Mouse (Mus musculus) liver, embryonic 15.5 days (tissue): ENCODE results near the gene Hormad1. TPM values are rescaled to one million over a fixed set of nuclear protein-coding genes. Genes with fewer than 3 reads are reported as not detected.
A peak's percentile ranks its signal among the peaks of the same experiment; 100 is the strongest.

ENCODE experiments used
- ATAC-seq: fragments of 200-750 bp; cut with Nextera tagmentation; 2 replicates; pipeline ENCODE4 v1.8.0; 2017; ENCODE audit warnings: moderate number of reproducible peaks, mild to moderate bottlenecking, moderate library complexity; ENCODE audit not compliant: insufficient read depth
- H3K27ac ChIP-seq: fragments of 300-500 bp; sonication (generic); replicated peaks from 2 replicates; pipeline ENCODE4 v1.5.1; 2015; ENCODE audit warnings: mild to moderate bottlenecking, inconsistent platforms
- H3K27me3 ChIP-seq: fragments of 300-500 bp; sonication (generic); 2 replicates; pipeline ENCODE4 v1.6.1; 2015; ENCODE audit warnings: mild to moderate bottlenecking, inconsistent platforms
- H3K36me3 ChIP-seq: fragments of 300-500 bp; sonication (generic); replicated peaks from 2 replicates; pipeline ENCODE4 v1.6.1; 2015; ENCODE audit warnings: moderate library complexity, mild to moderate bottlenecking, inconsistent platforms
- H3K4me1 ChIP-seq: fragments of 300-500 bp; sonication (generic); replicated peaks from 2 replicates; pipeline ENCODE4 v1.6.1; 2015; ENCODE audit warnings: inconsistent platforms
- H3K4me2 ChIP-seq: fragments of 300-500 bp; sonication (generic); 2 replicates; pipeline ENCODE4 v1.6.1; 2015; ENCODE audit warnings: moderate library complexity, mild to moderate bottlenecking, inconsistent platforms
- H3K4me3 ChIP-seq: fragments of 300-500 bp; sonication (generic); replicated peaks from 2 replicates; pipeline ENCODE4 v1.5.1; 2015; ENCODE audit warnings: mild to moderate bottlenecking, inconsistent platforms
- H3K9ac ChIP-seq: fragments of 300-500 bp; sonication (generic); 2 replicates; pipeline ENCODE4 v1.6.1; 2015; ENCODE audit warnings: moderate library complexity, mild to moderate bottlenecking, inconsistent platforms
- H3K9me3 ChIP-seq: fragments of 300-500 bp; sonication (generic); replicated peaks from 2 replicates; pipeline ENCODE4 v1.6.1; 2016; ENCODE audit warnings: inconsistent platforms
- WGBS: fragments of 180-500 bp; shearing (Covaris S2); methylation state at CpG from one replicate; pipeline ENCODE4 v1.1.7; 2015; ENCODE audit warnings: mixed read lengths; ENCODE audit not compliant: insufficient replicate concordance; 5-methylcytosine and 5-hydroxymethylcytosine counted together
- polyA plus RNA-seq: library from polyadenylated mRNA; unstranded; fragments of >200 nt; fragmentation: Nextera tagmentation; extraction: Ambion mirVana; gene quantifications from 2 replicates; pipeline ENCODE4 v1.2.1, GENCODE M21; 2015

Hormad1 gene
- polyA plus RNA-seq, 1 experiment from 2014 or later, result not detected

DNA sequence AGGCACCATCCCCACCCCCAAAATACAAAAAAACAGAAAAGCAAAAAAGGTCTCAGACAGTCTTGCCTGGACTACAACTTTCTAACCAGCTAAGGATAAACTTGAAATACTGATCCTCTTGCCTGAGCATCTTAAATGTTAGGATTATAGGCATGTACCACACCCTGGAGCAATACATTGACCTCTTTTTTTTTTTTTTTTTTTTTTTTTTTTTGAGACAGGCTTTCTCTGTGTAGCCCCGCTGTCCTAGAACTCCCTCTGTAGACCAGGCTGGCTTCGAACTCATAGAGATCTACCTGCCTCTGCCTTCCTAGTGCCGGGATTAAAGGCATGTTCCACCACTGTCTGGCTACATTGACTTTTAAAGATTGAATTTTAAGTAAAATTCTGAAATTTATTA, 1.3 kb downstream of the Hormad1 start:
- WGBS, result 77% methylated on average over 3 of the region's 3 CpGs
- H3K4me1 ChIP-seq, result no peaks in the 10 kb centered on the region
- no peak overlapping the region for H3K27ac ChIP-seq
- H3K36me3 ChIP-seq, result no peaks in the 10 kb centered on the region
- H3K9me3 ChIP-seq, result no peaks in the 10 kb centered on the region
- no peak overlapping the region for H3K4me3 ChIP-seq
- no peak for ATAC-seq
- H3K4me2 ChIP-seq, result no peak overlapping the region
- H3K9ac ChIP-seq, result no peak overlapping the region
- no peaks in the 10 kb centered on the region for H3K27me3 ChIP-seq

DNA sequence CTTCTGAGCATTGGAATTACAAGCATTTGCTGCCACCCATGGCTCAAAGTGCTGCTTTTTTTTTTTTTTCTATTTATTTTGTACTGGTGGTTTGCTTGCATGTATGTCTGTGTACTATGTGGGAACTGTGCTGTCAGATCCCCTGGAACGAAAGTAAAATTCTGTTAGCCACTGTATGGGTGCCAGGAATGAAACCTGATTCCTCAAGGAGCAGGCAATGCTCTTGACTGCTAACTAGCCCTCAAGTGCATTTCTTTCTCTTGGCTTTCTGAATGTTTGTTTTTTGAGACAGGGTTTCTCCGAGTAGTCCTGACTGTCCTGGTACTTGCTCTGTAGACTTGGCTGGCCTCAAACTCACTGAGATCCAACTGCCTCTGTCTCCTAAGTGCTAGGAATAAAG, 2.3 kb downstream of the Hormad1 start:
- Histone ChIP-seq H3K4me1 (no peaks in the 10 kb centered on the region), H3K36me3 (no peaks in the 10 kb centered on the region), H3K4me3 (no peak overlapping the region), H3K9ac (no peak overlapping the region), H3K27ac (no peak overlapping the region), H3K9me3 (no peaks in the 10 kb centered on the region), H3K4me2 (no peak overlapping the region), H3K27me3 (no peaks in the 10 kb centered on the region)
- no peak for ATAC-seq
- 66% methylated on average over 2 of the region's 2 CpGs for WGBS

DNA sequence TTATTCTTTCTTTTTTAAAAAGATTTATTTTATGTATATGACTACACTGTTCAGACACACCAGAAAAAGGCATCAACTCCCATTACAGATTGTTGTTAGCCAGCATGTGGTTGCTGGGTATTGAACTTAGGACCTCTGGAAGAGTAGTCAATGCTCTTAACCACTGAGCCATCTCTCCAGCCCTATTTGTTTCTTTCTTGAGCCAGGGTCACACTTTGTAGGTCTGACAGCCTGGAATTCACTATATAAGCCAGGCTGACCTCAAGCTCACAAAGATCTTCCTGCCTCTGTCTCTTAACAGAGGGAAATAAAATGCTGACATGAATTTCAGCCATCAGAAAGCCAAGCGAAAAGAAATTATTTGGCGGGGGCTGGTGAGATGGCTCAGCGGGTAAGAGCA, 10.1 kb downstream of the Hormad1 start:
- H3K4me1 ChIP-seq, result no peaks in the 10 kb centered on the region
- H3K9ac ChIP-seq, result no peak overlapping the region
- no peak overlapping the region for H3K4me3 ChIP-seq
- H3K4me2 ChIP-seq, result no peak overlapping the region
- 85% methylated on average over 3 of the region's 3 CpGs for WGBS
- H3K36me3 ChIP-seq, result no peaks in the 10 kb centered on the region
- H3K9me3 ChIP-seq, result no peaks in the 10 kb centered on the region
- H3K27me3 ChIP-seq, result no peaks in the 10 kb centered on the region; the same call in 1 of the 2 replicates
- no peak overlapping the region for H3K27ac ChIP-seq
- ATAC-seq, result no peak

- Histone ChIP-seq H3K9me3 (no peaks in the 10 kb centered on the region), H3K27ac (peak overlapping the region; percentile 94), H3K36me3 (peaks cover 19% of the 10 kb centered on the region), H3K4me3 (peak overlapping the region; percentile 78), H3K4me1 (peaks cover 21% of the 10 kb centered on the region), H3K27me3 (no peaks in the 10 kb centered on the region; the same call in 1 of the 2 replicates), H3K9ac (peak overlapping the region; percentile 49), H3K4me2 (peak overlapping the region; percentile 71)
- peak; percentile 23 for ATAC-seq
- WGBS, result 45% methylated on average over 8 of the region's 8 CpGs
Observed at GRCm38 (mm10) chr3:95587754-95588603, 28.5 kb downstream of the Hormad1 start.

GRCm38 (mm10) chr3:95588604-95589086, 29.2 kb downstream of the Hormad1 start, which contains the start of gene Golph3l:
Golph3l (plus strand) TSS chr3:95588934.
- Histone ChIP-seq H3K4me3 (peak within 1 kb of the TSS; percentile 78), H3K9me3 (no peaks in the 10 kb centered on the region), H3K36me3 (peaks cover 26% of the 10 kb centered on the region), H3K9ac (peak within 1 kb of the TSS; percentile 74), H3K4me1 (peaks cover 21% of the 10 kb centered on the region), H3K27ac (peak within 1 kb of the TSS; percentile 94), H3K4me2 (peak within 1 kb of the TSS; percentile 71), H3K27me3 (no peaks in the 10 kb centered on the region; the same call in 1 of the 2 replicates)
- peak; percentile 100 for ATAC-seq
- WGBS, result under 1% methylated on average over 12 of the region's 12 CpGs

GRCm38 (mm10) chr3:95598734-95599133, 39.3 kb downstream of the Hormad1 start:
- H3K36me3 ChIP-seq, result peaks cover 60% of the 10 kb centered on the region
- no peak for ATAC-seq

GRCm38 (mm10) chr3:95601287-95601686, 41.8 kb downstream of the Hormad1 start:
- 89% methylated on average over 3 of the region's 3 CpGs for WGBS
- ATAC-seq, result no peak
- H3K4me3 ChIP-seq, result no peak overlapping the region
- no peak overlapping the region; the same call in 1 of the 2 replicates for H3K27ac ChIP-seq
- no peak overlapping the region for H3K9ac ChIP-seq
- H3K4me2 ChIP-seq, result no peak overlapping the region
- no peaks in the 10 kb centered on the region for H3K9me3 ChIP-seq
- no peaks in the 10 kb centered on the region for H3K27me3 ChIP-seq
- H3K4me1 ChIP-seq, result 0 out of 2 replicates have a peak, but pooled peaks cover 3% of the 10 kb centered on the region
- peaks cover 59% of the 10 kb centered on the region for H3K36me3 ChIP-seq

More at GRCm38 (mm10) chr3:95598734-95599133, 39.3 kb downstream of the Hormad1 start:
- no peaks in the 10 kb centered on the region for H3K27me3 ChIP-seq
- no peak overlapping the region for H3K4me3 ChIP-seq
- no peaks in the 10 kb centered on the region for H3K9me3 ChIP-seq
- H3K9ac ChIP-seq, result no peak overlapping the region
- 0 out of 2 replicates have a peak, but pooled peaks cover 3% of the 10 kb centered on the region for H3K4me1 ChIP-seq
- no peak overlapping the region for H3K27ac ChIP-seq
- no peak overlapping the region for H3K4me2 ChIP-seq

GRCm38 (mm10) chr3:95606096-95606495, 46.6 kb downstream of the Hormad1 start:
- no peaks in the 10 kb centered on the region for H3K27me3 ChIP-seq
- no peak overlapping the region for H3K27ac ChIP-seq
- peaks cover 68% of the 10 kb centered on the region for H3K36me3 ChIP-seq
- H3K4me1 ChIP-seq, result no peaks in the 10 kb centered on the region
- WGBS, result 88% methylated on average over 3 of the region's 3 CpGs
- H3K9ac ChIP-seq, result no peak overlapping the region
- ATAC-seq, result no peak
- H3K4me2 ChIP-seq, result no peak overlapping the region
- H3K9me3 ChIP-seq, result no peaks in the 10 kb centered on the region
- H3K4me3 ChIP-seq, result no peak overlapping the region

DNA sequence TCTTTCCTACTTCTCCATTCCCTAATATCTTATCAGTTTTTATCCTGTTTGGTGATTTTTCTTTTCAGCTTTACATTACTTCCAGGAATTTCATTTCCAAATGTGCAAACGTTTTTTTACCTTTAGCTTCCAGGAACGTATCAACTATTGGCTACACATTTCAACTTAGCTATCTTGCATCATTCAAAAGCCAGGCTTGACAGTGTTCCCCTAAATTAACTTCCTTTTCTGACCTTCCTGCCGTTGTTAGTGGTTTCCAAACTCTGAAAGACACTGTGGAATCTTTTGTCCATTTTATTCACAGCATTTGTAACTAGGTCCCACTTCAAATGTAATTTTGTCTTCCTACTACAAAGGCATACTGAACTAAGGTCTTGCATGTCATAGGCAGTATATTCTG, 49.7 kb downstream of the Hormad1 start:
- H3K4me1 ChIP-seq, result no peaks in the 10 kb centered on the region
- H3K27ac ChIP-seq, result no peak overlapping the region
- H3K27me3 ChIP-seq, result no peaks in the 10 kb centered on the region
- peaks cover 79% of the 10 kb centered on the region for H3K36me3 ChIP-seq
- no peak for ATAC-seq
- H3K9me3 ChIP-seq, result no peaks in the 10 kb centered on the region
- no peak overlapping the region for H3K4me2 ChIP-seq
- H3K9ac ChIP-seq, result no peak overlapping the region
- 33% methylated on average over 3 of the region's 3 CpGs for WGBS
- no peak overlapping the region for H3K4me3 ChIP-seq

DNA sequence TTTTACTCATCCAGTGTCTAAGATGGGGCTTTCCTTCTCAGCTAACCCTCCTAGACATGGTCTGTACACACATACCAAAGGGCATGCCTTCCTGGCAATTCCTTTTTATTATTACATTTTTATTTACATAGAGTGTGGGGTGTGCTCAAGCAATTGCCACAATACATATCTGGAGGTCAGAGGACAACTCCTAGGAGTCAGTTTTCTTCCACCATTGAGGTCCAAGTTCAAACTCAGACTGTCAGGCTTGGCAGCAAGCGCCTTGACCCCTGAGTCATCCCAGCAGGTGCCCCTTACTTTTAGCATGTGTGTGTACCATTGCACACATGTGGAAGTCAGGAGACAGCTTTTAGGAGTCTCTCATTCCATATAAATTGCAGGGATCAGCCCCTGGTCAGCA, 54.5 kb downstream of the Hormad1 start:
- WGBS, result 91% methylated on average over 1 of the region's 1 CpGs

DNA sequence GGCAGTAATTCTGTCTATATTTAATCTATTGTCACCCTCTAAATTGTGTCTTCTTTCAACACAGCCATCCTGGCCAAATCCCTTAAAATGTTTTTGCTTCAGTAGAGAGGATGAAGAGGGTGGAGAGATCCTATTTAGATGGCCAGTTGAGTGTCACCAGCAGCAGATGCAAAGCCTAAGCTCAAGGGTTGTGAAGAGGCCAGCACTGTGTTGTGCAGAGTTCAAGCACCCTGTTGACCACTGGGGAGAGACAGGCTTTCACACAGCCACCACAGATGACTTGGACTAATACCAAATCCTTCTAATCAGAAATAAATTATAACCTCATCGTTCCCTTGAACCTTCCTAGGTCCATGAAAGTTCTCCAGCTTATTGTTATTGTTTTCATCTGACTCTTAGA, 59.0 kb downstream of the Hormad1 start:
- Histone ChIP-seq H3K4me1 (no peaks in the 10 kb centered on the region; the same call in 1 of the 2 replicates), H3K4me3 (no peak overlapping the region), H3K9ac (no peak overlapping the region), H3K27me3 (no peaks in the 10 kb centered on the region), H3K4me2 (no peak overlapping the region), H3K9me3 (no peaks in the 10 kb centered on the region), H3K36me3 (peaks cover 73% of the 10 kb centered on the region), H3K27ac (no peak overlapping the region)
- ATAC-seq, result no peak
- 81% methylated on average over 1 of the region's 1 CpGs for WGBS

More for the DNA sequence above, 54.5 kb downstream of the Hormad1 start:
- H3K9me3 ChIP-seq, result no peaks in the 10 kb centered on the region
- no peak overlapping the region for H3K9ac ChIP-seq
- no peak overlapping the region for H3K4me2 ChIP-seq
- H3K4me1 ChIP-seq, result no peaks in the 10 kb centered on the region
- no peak overlapping the region for H3K27ac ChIP-seq
- H3K27me3 ChIP-seq, result no peaks in the 10 kb centered on the region
- ATAC-seq, result no peak
- peaks cover 78% of the 10 kb centered on the region for H3K36me3 ChIP-seq
- no peak overlapping the region for H3K4me3 ChIP-seq
